In genomic region chr8:127184025-127184424, GRCm38 (mm10) we compare ENCODE assay signal across 8 mouse cellular contexts.
DNase-seq lines count a peak whose midpoint lies in the region; ATAC-seq lines count a peak whose summit lies in the region.

No protein-coding gene starts in this region.

- peak; percentile 35 for DNase-seq in kidney, adult 11 months
- no peak for DNase-seq in kidney, adult 18-20 months
- DNase-seq in limb, embryonic 11.5 days (ENCODE audit: low spot score): no peak
- DNase-seq in mesoderm, embryonic 11.5 days (ENCODE audit: low read depth, low spot score): peak; percentile 62
- DNase-seq in layer of hippocampus, postnatal 14 days (ENCODE audit: low spot score in 2 of 2): no peak
- no peak for DNase-seq in thymus, adult 18-20 months

- H3K4me3 ChIP-seq in heart, embryonic 16.5 days (ENCODE audit: low read length): no peak overlapping the region
- no peak overlapping the region for H3K4me3 ChIP-seq in limb, embryonic 11.5 days (ENCODE audit: low read depth, low read length)

- H3K27ac ChIP-seq in heart, embryonic 16.5 days (ENCODE audit: low read length): peak overlapping the region; percentile 48
- H3K27ac ChIP-seq in limb, embryonic 11.5 days (replicated peaks; ENCODE audit: low read depth, low read length): no peak overlapping the region; the same call in 1 of the 2 replicates

- H3K36me3 ChIP-seq in heart, embryonic 16.5 days (ENCODE audit: control insufficient read depth, insufficient read depth): no peaks in the 10 kb centered on the region
- H3K36me3 ChIP-seq in limb, embryonic 11.5 days (ENCODE audit: control insufficient read depth, insufficient read depth, low read length): no peaks in the 10 kb centered on the region

- H3K9me3 ChIP-seq in heart, embryonic 16.5 days (replicated peaks; ENCODE audit: control insufficient read depth, low read length): no peaks in the 10 kb centered on the region
- H3K9me3 ChIP-seq in limb, embryonic 11.5 days (ENCODE audit: control insufficient read depth, low read length): no peaks in the 10 kb centered on the region

- WGBS in heart, embryonic 16.5 days: 5% methylated on average over 4 of the region's 4 CpGs
- WGBS in limb, embryonic 11.5 days: 19% methylated on average over 4 of the region's 4 CpGs

- ATAC-seq in heart, embryonic 16.5 days (replicated peaks; ENCODE audit: extremely low read depth, insufficient read depth, low FRiP score): peak; percentile 21; the same call in 1 of the 2 replicates
- no peak for ATAC-seq in limb, embryonic 11.5 days (ENCODE audit: insufficient number of reproducible peaks, low FRiP score, low TSS enrichment, low read depth)
- ATAC-seq in megakaryocyte, adult 5-6 weeks (ENCODE audit: poor library complexity, severe bottlenecking): no peak

- peak overlapping the region; percentile 22; the same call in 1 of the 2 replicates for H3K9ac ChIP-seq in heart, embryonic 16.5 days (ENCODE audit: low read length)
- 0 out of 2 replicates have a peak overlapping the region, but pooled peaks have one; percentile 27 for H3K9ac ChIP-seq in limb, embryonic 11.5 days (ENCODE audit: low read length)

- H3K27me3 ChIP-seq in heart, embryonic 16.5 days (ENCODE audit: control insufficient read depth, insufficient read depth, low read length): no peaks in the 10 kb centered on the region
- no peaks in the 10 kb centered on the region for H3K27me3 ChIP-seq in limb, embryonic 11.5 days (ENCODE audit: control insufficient read depth, insufficient read depth, low read length)

- peaks cover 30% of the 10 kb centered on the region for H3K4me1 ChIP-seq in heart, embryonic 16.5 days (ENCODE audit: control insufficient read depth, insufficient read depth, low read length)
- H3K4me1 ChIP-seq in limb, embryonic 11.5 days (ENCODE audit: control insufficient read depth, insufficient read depth, low read length): peaks cover 29% of the 10 kb centered on the region

- H3K4me2 ChIP-seq in heart, embryonic 16.5 days (ENCODE audit: low read depth, low read length): no peak overlapping the region; the same call in 1 of the 2 replicates
- H3K4me2 ChIP-seq in limb, embryonic 11.5 days (ENCODE audit: low read depth, severe bottlenecking): no peak overlapping the region

Comparison
In these comparisons a context has a peak if more than half of its experiments do, and no peak if none do; other contexts are left out.
1. DNase-seq: peak in kidney, adult 11 months (single experiment) and mesoderm, embryonic 11.5 days (single experiment); none in kidney, adult 18-20 months (single experiment), limb, embryonic 11.5 days (single experiment), layer of hippocampus, postnatal 14 days (0 of 2) and thymus, adult 18-20 months (0 of 2).